Mouse (Mus musculus): ENCODE measurements around the gene Sgms1. TPM values are rescaled to one million over a fixed set of nuclear protein-coding genes. Genes with fewer than 3 reads are reported as not detected.
A peak's percentile ranks its signal among the peaks of the same experiment; 100 is the strongest.

Sgms1 gene
- polyA plus RNA-seq, 1 experiment from 2014 or later = 26.2 TPM

DNA sequence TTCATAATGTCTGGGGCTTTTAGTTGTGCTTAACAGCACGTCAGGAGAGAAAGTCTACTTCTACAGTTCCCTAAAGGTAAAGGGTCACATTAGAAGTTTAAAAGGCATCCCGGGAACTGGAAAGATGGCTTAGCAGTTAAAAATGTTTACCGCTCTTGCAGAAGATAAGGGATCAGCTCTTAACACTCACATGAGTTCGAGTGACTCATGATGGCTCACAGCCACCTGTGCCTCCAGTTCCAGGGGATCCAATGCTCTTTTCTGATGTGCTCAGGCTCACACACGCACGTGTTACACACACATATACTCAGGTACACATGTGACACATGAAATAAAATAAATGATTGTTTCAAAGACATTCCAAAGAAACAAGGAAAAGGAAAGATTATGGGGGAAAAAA is 6.8 kb upstream of the Sgms1 start:
- DNase-seq (ENCODE audit: low read depth, low spot score) (no peak), ATAC-seq (no peak)
- CTCF ChIA-PET = interaction anchor here (1.5 kb wide), 1 partner anchor 76 kb away, joined by 3 read pairs; no protein-coding TSS in a partner anchor
- no peak for TF ChIP-seq CTCF (IDR thresholded peaks at IDR 0.05)
- POLR2A ChIA-PET = no interaction called here
- in situ Hi-C loops (cut with MboI; ENCODE audit: low pct_unique_long_range_greater_than_20kb) = no loop called here
- H3K27me3 ChIP-seq = no peaks in the 10 kb centered on the region

- POLR2A ChIA-PET = no interaction called here
- CTCF ChIA-PET = no interaction called here
- ATAC-seq = no peak
- in situ Hi-C loops (cut with MboI; ENCODE audit: low pct_unique_long_range_greater_than_20kb) = no loop called here
- no peak for TF ChIP-seq CTCF (IDR thresholded peaks at IDR 0.05)
- H3K27me3 ChIP-seq = no peaks in the 10 kb centered on the region
- no peak for DNase-seq (ENCODE audit: low read depth, low spot score)
Measured at GRCm38 (mm10) chr19:32394825-32395224, 5.3 kb upstream of the Sgms1 start.

DNA sequence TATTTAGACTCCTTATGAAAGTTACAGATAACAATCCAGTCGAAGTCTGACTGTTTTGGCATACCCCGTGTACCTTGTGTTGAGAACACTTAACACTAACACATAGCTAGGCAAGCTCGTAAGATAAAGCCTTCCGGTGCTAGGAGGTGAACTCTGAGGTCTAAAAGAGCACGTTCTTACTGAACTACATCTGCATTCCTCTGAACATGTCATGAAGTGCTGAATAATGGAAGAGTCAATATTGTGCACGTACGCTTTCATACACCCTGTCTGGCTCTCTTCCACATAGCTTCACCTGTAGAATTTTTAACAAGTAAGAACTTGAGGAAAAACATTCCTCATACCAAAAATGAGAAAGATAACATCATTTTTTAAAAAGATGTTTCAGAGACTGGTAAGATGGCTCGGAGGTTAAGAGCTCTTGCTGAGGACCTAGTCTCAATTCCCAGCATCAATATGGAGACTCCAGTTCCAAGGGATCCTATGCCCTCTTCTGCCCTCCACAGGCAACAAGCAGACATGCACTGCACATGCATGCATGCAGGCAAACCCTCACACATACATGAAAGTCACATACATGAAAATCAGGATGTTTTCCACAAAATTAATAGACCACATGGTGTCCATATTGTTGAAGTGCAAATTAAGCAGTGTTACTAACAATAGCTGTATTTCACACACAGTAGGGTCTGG is 4.4 kb upstream of the Sgms1 start:
- no peaks in the 10 kb centered on the region for H3K27me3 ChIP-seq
- DNase-seq (ENCODE audit: low read depth, low spot score) = no peak
- CTCF ChIA-PET = interaction anchor here (0.6 to 0.7 kb wide), 2 partner anchors 73 to 91 kb away, joined by 3 read pairs; no protein-coding TSS in a partner anchor
- POLR2A ChIA-PET = no interaction called here
- no peak for ATAC-seq
- in situ Hi-C loops (cut with MboI; ENCODE audit: low pct_unique_long_range_greater_than_20kb) = no loop called here
- TF ChIP-seq CTCF (IDR thresholded peaks at IDR 0.05) = no peak

DNA sequence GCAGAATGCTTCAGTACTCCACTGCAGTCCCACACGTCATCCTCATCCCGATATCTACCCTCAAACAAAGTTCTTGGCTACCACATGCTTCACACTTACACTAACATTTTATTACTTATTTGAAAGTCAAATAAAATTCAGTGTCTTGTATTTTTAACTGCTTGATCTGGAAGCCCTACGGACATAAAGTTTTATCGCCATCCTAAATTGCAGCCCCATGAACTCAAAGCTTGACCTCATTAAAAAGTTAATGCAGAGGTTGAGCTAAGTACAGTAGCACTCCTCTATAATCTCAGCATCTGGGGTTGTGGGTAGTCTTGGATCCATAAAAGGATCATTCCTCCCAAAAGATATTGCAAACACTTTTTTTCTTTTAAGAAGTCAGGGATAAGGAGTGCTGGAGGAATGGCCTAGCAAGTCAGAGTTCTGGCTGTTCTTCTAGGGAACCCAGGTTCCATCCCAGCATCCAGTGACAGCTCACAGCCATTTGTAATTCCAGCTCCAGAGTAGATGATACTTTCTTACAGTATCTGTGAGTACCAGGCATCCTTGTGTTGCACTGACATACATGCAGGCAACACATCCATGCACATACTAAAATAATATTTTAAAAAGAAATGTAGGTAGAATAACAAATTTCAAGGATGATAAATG is 3.7 kb upstream of the Sgms1 start:
- ChIA-PET POLR2A (no interaction called here), CTCF (interaction anchor here (0.6 to 0.7 kb wide), 2 partner anchors 72 to 90 kb away, joined by 3 read pairs; no protein-coding TSS in a partner anchor)
- no peaks in the 10 kb centered on the region for H3K27me3 ChIP-seq
- TF ChIP-seq CTCF (IDR thresholded peaks at IDR 0.05) = no peak
- in situ Hi-C loops (cut with MboI; ENCODE audit: low pct_unique_long_range_greater_than_20kb) = no loop called here
- no peak for DNase-seq (ENCODE audit: low read depth, low spot score)
- no peak for ATAC-seq

DNA sequence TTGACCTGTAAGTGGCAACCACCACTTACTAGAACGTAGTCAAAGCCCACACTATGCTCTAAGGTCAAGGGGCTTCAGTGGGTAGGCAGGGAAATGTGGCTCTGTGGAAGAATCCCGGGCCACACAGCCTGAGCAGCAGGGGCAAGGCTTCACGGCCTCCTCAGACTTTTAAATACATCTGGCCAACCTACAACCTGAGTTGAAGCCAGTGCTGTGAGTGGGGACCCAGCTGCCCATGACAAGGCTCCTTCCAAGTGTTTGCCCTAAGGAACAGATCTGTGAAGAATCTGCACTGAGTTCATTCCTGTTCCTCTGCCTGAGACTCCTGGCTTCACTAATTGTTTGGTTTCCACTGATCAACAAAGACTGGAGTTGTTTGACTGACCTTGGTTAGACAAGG is 1.9 kb upstream of the Sgms1 start:
- in situ Hi-C loops (cut with MboI; ENCODE audit: low pct_unique_long_range_greater_than_20kb) = no loop called here
- POLR2A ChIA-PET = no interaction called here
- no peak for TF ChIP-seq CTCF (IDR thresholded peaks at IDR 0.05)
- no peak for DNase-seq (ENCODE audit: low read depth, low spot score)
- no peaks in the 10 kb centered on the region for H3K27me3 ChIP-seq
- CTCF ChIA-PET = interaction anchor here (1.3 kb wide), 1 partner anchor 71 kb away, joined by 3 read pairs; no protein-coding TSS in a partner anchor
- no peak for ATAC-seq

GRCm38 (mm10) chr19:32390116-32390515 is 602 bp upstream of the Sgms1 start:
- H3K27me3 ChIP-seq = no peaks in the 10 kb centered on the region
- ChIA-PET POLR2A (interaction anchor here (0.6 to 1.0 kb wide), 3 partner anchors 22 to 220 kb away, joined by 3 read pairs; no protein-coding TSS in a partner anchor), CTCF (interaction anchor here (1.1 to 2.0 kb wide), 7 partner anchors 41 to 277 kb away, joined by 3 to 6 read pairs (median 3); no protein-coding TSS in a partner anchor)
- ATAC-seq (no peak), DNase-seq (ENCODE audit: low read depth, low spot score) (no peak)
- TF ChIP-seq CTCF (IDR thresholded peaks at IDR 0.05) = no peak
- in situ Hi-C loops (cut with MboI; ENCODE audit: low pct_unique_long_range_greater_than_20kb) = no loop called here

GRCm38 (mm10) chr19:32388191-32388921 is 1.2 kb downstream of the Sgms1 start:
- ATAC-seq (peak; percentile 79), DNase-seq (ENCODE audit: low read depth, low spot score) (peak; percentile 48)
- no peaks in the 10 kb centered on the region for H3K27me3 ChIP-seq
- POLR2A ChIA-PET = interaction anchor here (0.6 to 1.7 kb wide), 5 partner anchors 41 to 166 kb away, joined by 3 to 6 read pairs (median 4); partner anchors contain the start of gene Minpp1
- TF ChIP-seq CTCF (IDR thresholded peaks at IDR 0.05) = no peak
- in situ Hi-C loops (cut with MboI; ENCODE audit: low pct_unique_long_range_greater_than_20kb) = loop anchor here (5.0 kb wide), 1 partner anchor 66 kb away; no protein-coding TSS in a partner anchor
- CTCF ChIA-PET = interaction anchor here (1.1 to 2.0 kb wide), 2 partner anchors 25 to 219 kb away, joined by 3 to 6 read pairs; no protein-coding TSS in a partner anchor

DNA sequence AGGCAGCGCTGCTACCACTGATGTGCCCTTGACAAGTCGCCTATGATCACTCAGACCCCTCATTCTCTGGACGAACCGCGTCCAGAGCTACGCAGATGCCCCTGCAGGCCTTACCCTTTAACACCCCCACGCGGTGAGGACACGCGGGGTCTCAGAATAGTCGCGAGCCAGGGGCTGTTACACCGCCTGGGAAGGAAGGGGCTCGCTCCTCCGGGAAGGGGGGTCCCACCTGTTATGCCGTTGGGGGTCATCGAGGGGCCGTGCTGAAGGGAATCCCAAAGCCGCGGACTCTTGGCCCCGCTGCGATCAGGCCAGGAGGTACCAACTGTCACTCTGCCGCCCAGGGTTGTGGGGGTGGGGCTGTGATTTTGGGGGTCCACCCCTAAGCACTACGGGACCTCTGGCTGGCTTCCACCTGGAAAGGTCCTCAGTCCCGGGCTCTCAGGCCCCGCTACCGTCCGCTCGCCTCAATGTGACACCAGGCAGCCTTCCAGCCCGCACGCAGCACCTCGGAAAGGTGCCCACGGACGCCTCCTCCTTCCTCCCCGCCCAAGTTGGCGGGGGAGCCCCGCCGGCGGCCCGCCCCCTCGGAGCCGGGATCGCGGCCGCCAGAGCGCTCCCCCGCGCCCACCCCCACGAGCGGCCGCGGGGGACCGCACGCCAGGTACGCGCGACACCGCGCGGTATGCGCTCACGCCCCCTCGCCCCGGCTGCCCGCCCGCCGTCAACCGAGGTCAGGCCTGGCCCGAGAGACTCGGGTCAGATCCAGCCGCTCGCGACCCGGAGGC is 1.9 kb downstream of the Sgms1 start:
- no peak for TF ChIP-seq CTCF (IDR thresholded peaks at IDR 0.05)
- no peaks in the 10 kb centered on the region for H3K27me3 ChIP-seq
- ChIA-PET POLR2A (interaction anchor here (1.2 kb wide), 1 partner anchor 166 kb away, joined by 3 read pairs; no protein-coding TSS in a partner anchor), CTCF (interaction anchor here (1.6 kb wide), 1 partner anchor 214 kb away, joined by 4 read pairs; no protein-coding TSS in a partner anchor)
- DNase-seq (ENCODE audit: low read depth, low spot score) (no peak), ATAC-seq (peak; percentile 32)
- in situ Hi-C loops (cut with MboI; ENCODE audit: low pct_unique_long_range_greater_than_20kb) = loop anchor here (5.0 kb wide), 1 partner anchor 65 kb away; no protein-coding TSS in a partner anchor

GRCm38 (mm10) chr19:32386556-32387402 is 2.7 kb downstream of the Sgms1 start:
- in situ Hi-C loops (cut with MboI; ENCODE audit: low pct_unique_long_range_greater_than_20kb) = loop anchor here (5.0 kb wide), 1 partner anchor 64 kb away; no protein-coding TSS in a partner anchor

More at GRCm38 (mm10) chr19:32386556-32387402, 2.7 kb downstream of the Sgms1 start:
- ChIA-PET POLR2A (no interaction called here), CTCF (interaction anchor here (1.0 to 1.8 kb wide), 4 partner anchors 66 to 226 kb away, joined by 3 to 6 read pairs (median 4); no protein-coding TSS in a partner anchor)
- ATAC-seq (peak; percentile 37), DNase-seq (ENCODE audit: low read depth, low spot score) (peak; percentile 79)
- H3K27me3 ChIP-seq = no peaks in the 10 kb centered on the region
- no peak for TF ChIP-seq CTCF (IDR thresholded peaks at IDR 0.05)

Measured in Patski (cell line).